Mouse (Mus musculus) ES-Bruce4 (cell line): ENCODE data around the gene Etv6.

Experiments
- CTCF ChIP-seq: IDR thresholded peaks from one replicate; pipeline ENCODE4 v1.8.1; 2011; ENCODE audit warnings: low read depth, low read length
- EP300 ChIP-seq: IDR thresholded peaks from 2 replicates; pipeline ENCODE4 v1.6.1; 2011; ENCODE audit warnings: low read depth, low read length; ENCODE audit not compliant: insufficient read depth
- POLR2A ChIP-seq: IDR thresholded peaks from one replicate; pipeline ENCODE4 v1.8.1; 2011; ENCODE audit warnings: low read length; ENCODE audit not compliant: insufficient read depth

- TF ChIP-seq POLR2A (no peak), CTCF (no peak), EP300 (no peak)
Observed at GRCm38 (mm10) chr6:134225564-134225963, 190.1 kb downstream of the Etv6 start.
